Mouse (Mus musculus) kidney, postnatal 0 days (tissue): ENCODE measurements around the gene Igfbp5. TPM values are rescaled to one million over a fixed set of nuclear protein-coding genes. Genes with fewer than 3 reads are reported as not detected.

Experiments
- ATAC-seq: fragments of 200-750 bp; cut with Nextera tagmentation; replicated peaks from 2 replicates; pipeline ENCODE4 v1.8.0; 2017; ENCODE audit warnings: low read depth, moderate number of reproducible peaks, moderate TSS enrichment, moderate library complexity; ENCODE audit not compliant: low FRiP score
- DNase-seq: peaks from one replicate; pipeline ENCODE4 v3.0.0-alpha.2; 2016; ENCODE audit warnings: low spot score
- H3K27ac ChIP-seq: fragments of 300-500 bp; sonication (generic); 2 replicates; pipeline ENCODE4 v1.5.1; 2014; ENCODE audit warnings: mild to moderate bottlenecking
- H3K27me3 ChIP-seq: fragments of 300-500 bp; sonication (generic); 2 replicates; pipeline ENCODE4 v1.6.1; 2014; ENCODE audit warnings: low read length, mixed read lengths; ENCODE audit not compliant: insufficient read depth
- H3K36me3 ChIP-seq: fragments of 300-500 bp; sonication (generic); 2 replicates; pipeline ENCODE4 v1.6.1; 2014; ENCODE audit warnings: low read length, mixed read lengths; ENCODE audit not compliant: insufficient read depth
- H3K4me1 ChIP-seq: fragments of 300-500 bp; sonication (generic); replicated peaks from 2 replicates; pipeline ENCODE4 v1.6.1; 2014; ENCODE audit warnings: antibody characterized with exemption, low read length, mixed read lengths; ENCODE audit not compliant: insufficient read depth
- H3K4me2 ChIP-seq: fragments of 300-500 bp; sonication (generic); 2 replicates; pipeline ENCODE4 v1.6.1; 2014; ENCODE audit warnings: mild to moderate bottlenecking, low read length, moderate library complexity, mixed read lengths
- H3K4me3 ChIP-seq: fragments of 300-500 bp; sonication (generic); replicated peaks from 2 replicates; pipeline ENCODE4 v1.5.1; 2014; ENCODE audit warnings: low read depth, low read length
- H3K9ac ChIP-seq: fragments of 300-500 bp; sonication (generic); 2 replicates; pipeline ENCODE4 v1.6.1; 2014; ENCODE audit warnings: low read depth, low read length
- H3K9me3 ChIP-seq: fragments of 300-500 bp; sonication (generic); replicated peaks from 2 replicates; pipeline ENCODE4 v1.6.1; 2016; ENCODE audit warnings: low read length, inconsistent platforms, mixed read lengths
- CTCF ChIP-seq: IDR thresholded peaks from 2 replicates; pipeline ENCODE4 v1.5.1; 2016; ENCODE audit warnings: antibody characterized with exemption, low read depth, mild to moderate bottlenecking, moderate library complexity
- WGBS: fragments of 180-500 bp; shearing (Covaris S2); extraction: QIAGEN DNeasy Blood & Tissue Kit; methylation state at CpG from one replicate; pipeline ENCODE4 v1.1.7; 2014; 5-methylcytosine and 5-hydroxymethylcytosine counted together
- polyA plus RNA-seq: library from polyadenylated mRNA; unstranded; fragments of >200 nt; fragmentation: Nextera tagmentation; extraction: Ambion mirVana; gene quantifications from 2 replicates; pipeline ENCODE4 v1.2.1, GENCODE M21; 2015

The Igfbp5 gene
- polyA plus RNA-seq, 1 experiment from 2014 or later = 87.7 TPM

- TF ChIP-seq CTCF = no peak
- H3K36me3 ChIP-seq = no peaks in the 10 kb centered on the region
- 46% methylated on average over 8 of the region's 8 CpGs for WGBS
- H3K27ac ChIP-seq = no peak overlapping the region
- H3K4me2 ChIP-seq = no peak overlapping the region
- H3K9me3 ChIP-seq = no peaks in the 10 kb centered on the region
- no peak overlapping the region for H3K9ac ChIP-seq
- no peak overlapping the region for H3K4me3 ChIP-seq
- ATAC-seq = no peak
- no peaks in the 10 kb centered on the region for H3K27me3 ChIP-seq
- no peaks in the 10 kb centered on the region for H3K4me1 ChIP-seq
- no peak for DNase-seq
Observed at GRCm38 (mm10) chr1:72839356-72839755, 35.3 kb downstream of the Igfbp5 start.

- DNase-seq (peak; percentile 20), ATAC-seq (0 out of 2 replicates have a peak, but pooled peaks have one; percentile 21)
- H3K9me3 ChIP-seq = no peaks in the 10 kb centered on the region
- WGBS = 65% methylated on average over 4 of the region's 4 CpGs
- H3K9ac ChIP-seq = no peak overlapping the region
- no peak overlapping the region for H3K4me2 ChIP-seq
- H3K27me3 ChIP-seq = no peaks in the 10 kb centered on the region
- H3K36me3 ChIP-seq = no peaks in the 10 kb centered on the region
- H3K4me3 ChIP-seq = no peak overlapping the region
- peaks cover 6% of the 10 kb centered on the region for H3K4me1 ChIP-seq
- no peak overlapping the region for H3K27ac ChIP-seq
- no peak for TF ChIP-seq CTCF
Observed at GRCm38 (mm10) chr1:72833563-72833962, 41.1 kb downstream of the Igfbp5 start.

- no peak overlapping the region for H3K9ac ChIP-seq
- no peak for TF ChIP-seq CTCF
- no peak overlapping the region for H3K4me2 ChIP-seq
- ATAC-seq = no peak
- no peak overlapping the region for H3K27ac ChIP-seq
- H3K27me3 ChIP-seq = no peaks in the 10 kb centered on the region
- H3K36me3 ChIP-seq = no peaks in the 10 kb centered on the region
- WGBS = 29% methylated on average over 3 of the region's 3 CpGs
- H3K4me3 ChIP-seq = no peak overlapping the region
- DNase-seq = no peak
- peaks cover 11% of the 10 kb centered on the region for H3K4me1 ChIP-seq
- no peaks in the 10 kb centered on the region for H3K9me3 ChIP-seq
Observed at GRCm38 (mm10) chr1:72832715-72833153, 42.0 kb downstream of the Igfbp5 start.

GRCm38 (mm10) chr1:72830485-72830884 lies 44.2 kb downstream of the Igfbp5 start:
- Histone ChIP-seq H3K4me2 (no peak overlapping the region), H3K27me3 (no peaks in the 10 kb centered on the region), H3K27ac (no peak overlapping the region), H3K4me1 (peaks cover 17% of the 10 kb centered on the region), H3K9me3 (no peaks in the 10 kb centered on the region), H3K36me3 (no peaks in the 10 kb centered on the region), H3K9ac (no peak overlapping the region), H3K4me3 (no peak overlapping the region)
- no peak for TF ChIP-seq CTCF
- DNase-seq (no peak), ATAC-seq (no peak)
- WGBS = 61% methylated on average over 2 of the region's 2 CpGs

GRCm38 (mm10) chr1:72828843-72829242 lies 45.8 kb downstream of the Igfbp5 start:
- Histone ChIP-seq H3K27me3 (no peaks in the 10 kb centered on the region), H3K9me3 (no peaks in the 10 kb centered on the region), H3K4me2 (no peak overlapping the region), H3K9ac (no peak overlapping the region), H3K4me3 (no peak overlapping the region), H3K36me3 (no peaks in the 10 kb centered on the region), H3K4me1 (peaks cover 29% of the 10 kb centered on the region), H3K27ac (no peak overlapping the region)
- DNase-seq (no peak), ATAC-seq (no peak)
- no peak for TF ChIP-seq CTCF
- WGBS = 86% methylated on average over 5 of the region's 5 CpGs

GRCm38 (mm10) chr1:72827411-72828315 lies 47.0 kb downstream of the Igfbp5 start:
- no peak for ATAC-seq
- DNase-seq = no peak
- H3K9me3 ChIP-seq = no peaks in the 10 kb centered on the region
- no peak overlapping the region for H3K27ac ChIP-seq
- no peak for TF ChIP-seq CTCF
- H3K4me1 ChIP-seq = peaks cover 23% of the 10 kb centered on the region
- peak overlapping the region; percentile 94 for H3K4me2 ChIP-seq
- no peak overlapping the region for H3K4me3 ChIP-seq
- WGBS = 36% methylated on average over 12 of the region's 12 CpGs
- H3K36me3 ChIP-seq = no peaks in the 10 kb centered on the region
- no peak overlapping the region for H3K9ac ChIP-seq
- H3K27me3 ChIP-seq = no peaks in the 10 kb centered on the region
